Mouse (Mus musculus) hindbrain, embryonic 15.5 days (tissue): ENCODE results near the gene Iqschfp. TPM values are rescaled to one million over a fixed set of nuclear protein-coding genes. Genes with fewer than 3 reads are reported as not detected.

Experiments
- ATAC-seq: fragments of 200-750 bp; cut with Nextera tagmentation; 2 replicates; pipeline ENCODE4 v1.8.0; 2017; ENCODE audit warnings: low read depth, moderate number of reproducible peaks, moderate TSS enrichment; ENCODE audit not compliant: low FRiP score
- H3K27ac ChIP-seq: fragments of 300-500 bp; sonication (generic); replicated peaks from 2 replicates; pipeline ENCODE4 v1.5.1; 2015; ENCODE audit warnings: mild to moderate bottlenecking, inconsistent platforms
- H3K27me3 ChIP-seq: fragments of 300-500 bp; sonication (generic); 2 replicates; pipeline ENCODE4 v1.6.1; 2015; ENCODE audit warnings: control low read depth, inconsistent platforms
- H3K36me3 ChIP-seq: fragments of 300-500 bp; sonication (generic); 2 replicates; pipeline ENCODE4 v1.6.1; 2015; ENCODE audit warnings: control low read depth, inconsistent platforms
- H3K4me1 ChIP-seq: fragments of 300-500 bp; sonication (generic); replicated peaks from 2 replicates; pipeline ENCODE4 v1.6.1; 2015; ENCODE audit warnings: control low read depth, inconsistent platforms
- H3K4me2 ChIP-seq: fragments of 300-500 bp; sonication (generic); 2 replicates; pipeline ENCODE4 v1.6.1; 2015; ENCODE audit warnings: moderate library complexity, mild to moderate bottlenecking, inconsistent platforms
- H3K4me3 ChIP-seq: fragments of 300-500 bp; sonication (generic); 2 replicates; pipeline ENCODE4 v1.5.1; 2015; ENCODE audit warnings: mild to moderate bottlenecking, inconsistent platforms
- H3K9ac ChIP-seq: fragments of 300-500 bp; sonication (generic); 2 replicates; pipeline ENCODE4 v1.6.1; 2015; ENCODE audit warnings: inconsistent platforms
- H3K9me3 ChIP-seq: fragments of 300-500 bp; sonication (generic); 2 replicates; pipeline ENCODE4 v1.6.1; 2016; ENCODE audit warnings: control low read depth, inconsistent platforms
- WGBS: fragments of 180-500 bp; shearing (Covaris S2); methylation state at CpG from one replicate; pipeline ENCODE4 v1.1.7; 2015; 5-methylcytosine and 5-hydroxymethylcytosine counted together
- polyA plus RNA-seq: library from polyadenylated mRNA; unstranded; fragments of >200 nt; fragmentation: Nextera tagmentation; extraction: Ambion mirVana; gene quantifications from 2 replicates; pipeline ENCODE4 v1.2.1, GENCODE M21; 2015

The Iqschfp gene
- polyA plus RNA-seq, 1 experiment from 2014 or later, result 7.3 TPM

DNA sequence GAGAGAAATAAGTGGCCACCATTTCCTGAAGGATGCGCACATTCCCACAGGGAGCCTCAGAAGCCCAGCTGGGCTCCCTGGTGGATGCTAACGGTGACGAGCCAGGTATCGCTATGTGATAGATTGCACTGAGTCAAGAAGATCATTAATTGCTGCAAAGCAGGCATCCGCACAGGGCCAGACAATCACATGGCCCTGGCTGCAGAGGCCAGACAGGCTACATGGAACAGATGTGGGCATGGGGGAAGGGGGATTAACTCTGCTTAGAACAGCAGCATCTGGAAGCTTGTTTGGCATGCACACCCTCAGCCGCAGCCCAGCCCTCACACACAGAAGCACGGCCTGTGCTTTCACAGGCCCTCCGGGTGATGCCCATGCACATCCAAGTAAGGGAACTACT lies 698.4 kb downstream of the Iqschfp start:
- Histone ChIP-seq H3K4me1 (peaks cover 74% of the 10 kb centered on the region), H3K36me3 (no peaks in the 10 kb centered on the region), H3K9ac (no peak overlapping the region), H3K4me3 (no peak overlapping the region), H3K27me3 (no peaks in the 10 kb centered on the region), H3K9me3 (no peaks in the 10 kb centered on the region), H3K27ac (0 out of 2 replicates have a peak overlapping the region, but pooled peaks have one; percentile 34), H3K4me2 (no peak overlapping the region)
- WGBS, result 36% methylated on average over 8 of the region's 8 CpGs
- ATAC-seq, result peak; percentile 45

DNA sequence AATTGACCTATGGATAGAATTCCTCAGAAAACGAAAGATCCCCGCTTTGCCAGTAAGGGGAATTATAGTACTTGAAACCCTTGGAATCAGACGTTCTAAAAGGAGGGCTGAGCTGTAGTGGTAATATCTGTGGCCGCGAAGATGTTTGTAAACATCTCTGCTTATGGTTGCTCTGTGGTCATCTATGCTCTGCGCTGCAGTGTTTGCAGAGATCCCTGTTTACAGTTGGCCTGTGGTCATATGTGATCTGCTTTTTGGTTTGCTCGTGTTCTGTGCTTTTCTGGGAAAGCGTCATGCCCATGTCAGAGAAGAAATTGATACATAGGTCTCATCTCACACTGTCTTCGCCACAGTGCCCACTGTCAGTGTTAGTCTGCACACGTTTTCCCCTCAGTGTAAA lies 700.5 kb downstream of the Iqschfp start:
- H3K27me3 ChIP-seq, result no peaks in the 10 kb centered on the region
- H3K36me3 ChIP-seq, result peaks cover 4% of the 10 kb centered on the region; the same call in 1 of the 2 replicates
- no peaks in the 10 kb centered on the region for H3K9me3 ChIP-seq
- no peak overlapping the region; the same call in 1 of the 2 replicates for H3K4me2 ChIP-seq
- no peak for ATAC-seq
- no peak overlapping the region for H3K9ac ChIP-seq
- WGBS, result 79% methylated on average over 10 of the region's 10 CpGs
- peak overlapping the region; percentile 11; the same call in 1 of the 2 replicates for H3K27ac ChIP-seq
- peaks cover 58% of the 10 kb centered on the region for H3K4me1 ChIP-seq
- H3K4me3 ChIP-seq, result no peak overlapping the region

DNA sequence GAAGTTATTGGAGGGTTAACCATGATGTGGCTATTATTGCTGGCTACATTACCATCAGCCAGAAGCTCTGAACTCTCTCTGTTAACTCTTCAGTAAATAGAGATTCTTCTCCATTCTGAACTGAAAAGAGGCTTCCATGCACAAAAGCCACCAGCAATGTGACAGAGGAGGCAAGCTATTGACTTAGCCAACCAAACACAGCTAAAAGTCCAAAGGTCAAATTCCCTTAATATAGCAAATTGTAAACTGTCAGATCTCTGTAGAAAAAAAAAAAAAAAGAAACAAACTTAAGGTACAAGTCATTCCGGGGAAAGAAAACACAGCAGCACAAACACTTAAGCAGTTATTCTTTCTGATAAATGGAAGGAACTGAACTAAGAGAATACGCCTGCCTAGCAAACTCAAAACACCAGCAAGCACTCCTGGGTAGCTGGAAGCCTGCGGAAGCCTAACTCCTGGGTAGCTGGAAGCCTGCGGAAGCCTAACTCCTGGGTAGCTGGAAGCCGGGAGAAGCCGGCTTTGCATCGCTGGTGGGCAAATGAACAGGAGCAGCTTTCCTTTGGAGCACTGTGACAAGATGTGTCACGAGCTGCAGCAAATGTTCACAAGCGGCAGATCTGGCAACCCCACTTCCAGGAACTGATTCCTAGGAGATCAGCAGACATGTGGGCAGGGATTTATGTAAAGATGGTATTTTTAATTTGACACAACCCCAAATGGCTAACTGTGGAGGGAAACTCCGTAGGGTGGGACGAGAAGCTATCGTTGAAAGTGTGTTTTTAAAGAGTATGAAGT lies 701.2 kb downstream of the Iqschfp start:
- H3K4me1 ChIP-seq, result peaks cover 52% of the 10 kb centered on the region
- H3K4me3 ChIP-seq, result no peak overlapping the region
- peak overlapping the region; percentile 42 for H3K27ac ChIP-seq

DNA sequence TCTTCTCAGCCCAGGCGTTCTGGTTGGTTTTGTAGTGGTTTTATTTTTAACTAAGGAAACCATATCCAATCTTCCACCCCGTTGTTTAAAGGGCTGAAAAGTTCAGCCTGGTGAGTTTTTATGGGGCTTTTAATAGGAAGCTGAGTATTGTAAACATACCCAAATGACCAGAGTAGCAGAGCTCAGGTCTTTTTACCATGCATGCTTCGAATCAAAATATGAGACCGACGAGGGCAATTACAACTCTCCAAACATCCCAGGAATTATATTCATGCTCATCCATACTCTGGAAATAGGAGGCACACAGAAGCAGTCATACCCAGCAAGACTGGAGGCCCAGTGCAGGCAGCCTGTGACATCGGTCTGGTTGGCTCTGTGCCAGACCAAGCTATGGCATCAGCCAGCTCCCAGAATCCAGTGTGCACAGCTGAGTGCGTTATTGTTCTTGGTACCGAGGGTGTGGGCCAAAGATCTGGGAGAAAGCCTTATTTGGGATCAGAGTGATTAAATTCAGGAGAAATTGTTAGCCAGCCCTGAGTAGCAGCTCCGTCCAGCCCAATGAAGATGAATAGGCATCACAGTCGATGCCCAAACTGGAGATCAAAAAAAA lies 703.4 kb downstream of the Iqschfp start:
- Histone ChIP-seq H3K27ac (no peak overlapping the region), H3K9ac (no peak overlapping the region), H3K27me3 (no peaks in the 10 kb centered on the region), H3K9me3 (no peaks in the 10 kb centered on the region), H3K4me1 (peaks cover 41% of the 10 kb centered on the region), H3K36me3 (peaks cover 4% of the 10 kb centered on the region; the same call in 1 of the 2 replicates), H3K4me3 (no peak overlapping the region), H3K4me2 (no peak overlapping the region)
- no peak for ATAC-seq
- 68% methylated on average over 10 of the region's 10 CpGs for WGBS

More for the DNA sequence above, 701.2 kb downstream of the Iqschfp start:
- WGBS, result 39% methylated on average over 12 of the region's 12 CpGs
- H3K4me2 ChIP-seq, result no peak overlapping the region; the same call in 1 of the 2 replicates
- ATAC-seq, result no peak
- H3K36me3 ChIP-seq, result peaks cover 4% of the 10 kb centered on the region; the same call in 1 of the 2 replicates
- H3K9ac ChIP-seq, result no peak overlapping the region
- no peaks in the 10 kb centered on the region for H3K9me3 ChIP-seq
- H3K27me3 ChIP-seq, result no peaks in the 10 kb centered on the region

DNA sequence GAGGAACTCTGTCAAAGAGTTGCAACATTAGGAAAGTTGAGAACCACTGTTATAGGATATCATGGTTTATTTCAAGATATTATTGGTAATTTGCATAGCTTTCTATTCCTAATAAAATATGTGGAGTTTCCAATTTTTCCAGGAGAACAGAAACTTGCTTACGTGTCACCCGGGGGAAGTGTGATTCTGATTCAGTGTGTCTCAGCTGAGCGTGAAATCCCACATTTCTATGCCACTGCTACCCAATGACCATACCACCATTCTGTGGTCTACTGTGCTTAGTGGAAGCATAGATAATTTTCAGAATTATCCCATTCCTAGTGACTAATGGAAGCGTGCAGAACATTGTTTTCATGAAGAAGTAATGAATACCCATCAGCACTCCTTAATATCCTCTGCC lies 704.9 kb downstream of the Iqschfp start:
- peaks cover 4% of the 10 kb centered on the region; the same call in 1 of the 2 replicates for H3K36me3 ChIP-seq

DNA sequence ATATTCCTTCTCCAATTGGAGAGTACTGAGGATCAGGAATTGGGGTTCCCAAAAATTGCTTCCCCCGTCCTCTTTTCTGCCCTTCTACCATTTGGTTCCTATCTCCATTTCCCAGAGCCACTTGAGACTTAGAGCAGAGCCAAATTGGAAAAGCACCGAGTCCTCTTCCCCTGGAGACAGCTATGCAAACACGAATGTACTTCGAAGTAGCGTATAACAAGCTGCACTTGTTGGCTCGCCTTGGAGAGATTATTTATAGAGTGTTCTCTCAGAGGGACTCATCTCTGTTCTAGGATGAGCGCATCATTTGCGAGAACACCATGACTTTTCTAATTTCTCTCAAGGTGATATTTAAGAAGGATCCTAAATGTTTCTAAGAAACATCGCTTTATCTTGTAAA lies 710.9 kb downstream of the Iqschfp start:
- ATAC-seq, result no peak
- no peak overlapping the region for H3K4me2 ChIP-seq
- no peaks in the 10 kb centered on the region for H3K9me3 ChIP-seq
- 65% methylated on average over 9 of the region's 9 CpGs for WGBS
- no peak overlapping the region for H3K9ac ChIP-seq
- H3K4me1 ChIP-seq, result peaks cover 26% of the 10 kb centered on the region
- no peak overlapping the region for H3K27ac ChIP-seq
- H3K27me3 ChIP-seq, result no peaks in the 10 kb centered on the region
- no peak overlapping the region for H3K4me3 ChIP-seq
- H3K36me3 ChIP-seq, result no peaks in the 10 kb centered on the region

More for the DNA sequence above, 704.9 kb downstream of the Iqschfp start:
- H3K4me3 ChIP-seq, result no peak overlapping the region
- ATAC-seq, result no peak
- whole genome bisulfite sequencing, result 90% methylated on average over 4 of the region's 4 CpGs
- H3K27ac ChIP-seq, result no peak overlapping the region
- no peak overlapping the region for H3K4me2 ChIP-seq
- H3K9me3 ChIP-seq, result no peaks in the 10 kb centered on the region
- H3K4me1 ChIP-seq, result peaks cover 32% of the 10 kb centered on the region
- no peak overlapping the region for H3K9ac ChIP-seq
- H3K27me3 ChIP-seq, result no peaks in the 10 kb centered on the region

DNA sequence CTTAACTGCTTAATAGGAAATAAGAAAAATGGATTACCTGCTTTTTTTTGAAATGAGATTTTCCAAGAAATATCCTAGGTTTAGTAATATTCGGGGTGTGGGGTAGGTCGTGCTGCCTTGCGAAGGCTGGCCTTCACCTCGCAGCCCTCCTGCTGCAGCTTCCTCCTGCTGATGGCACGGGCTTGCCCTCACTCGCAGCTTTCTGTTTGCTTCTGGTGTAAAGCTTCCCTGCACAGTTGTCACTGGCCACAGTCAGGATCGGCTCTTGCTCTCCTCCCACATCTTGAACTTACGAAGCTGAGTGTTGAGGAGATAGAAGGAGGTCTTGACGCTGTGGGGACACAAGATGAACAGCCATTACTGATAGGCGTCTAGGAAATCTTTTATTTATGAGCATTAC lies 712.4 kb downstream of the Iqschfp start:
- no peak for ATAC-seq
- Histone ChIP-seq H3K4me1 (peaks cover 29% of the 10 kb centered on the region), H3K36me3 (no peaks in the 10 kb centered on the region), H3K4me3 (no peak overlapping the region), H3K4me2 (no peak overlapping the region; the same call in 1 of the 2 replicates), H3K27me3 (no peaks in the 10 kb centered on the region), H3K27ac (peak overlapping the region; percentile 48), H3K9ac (no peak overlapping the region), H3K9me3 (no peaks in the 10 kb centered on the region)
- 48% methylated on average over 10 of the region's 10 CpGs for WGBS

DNA sequence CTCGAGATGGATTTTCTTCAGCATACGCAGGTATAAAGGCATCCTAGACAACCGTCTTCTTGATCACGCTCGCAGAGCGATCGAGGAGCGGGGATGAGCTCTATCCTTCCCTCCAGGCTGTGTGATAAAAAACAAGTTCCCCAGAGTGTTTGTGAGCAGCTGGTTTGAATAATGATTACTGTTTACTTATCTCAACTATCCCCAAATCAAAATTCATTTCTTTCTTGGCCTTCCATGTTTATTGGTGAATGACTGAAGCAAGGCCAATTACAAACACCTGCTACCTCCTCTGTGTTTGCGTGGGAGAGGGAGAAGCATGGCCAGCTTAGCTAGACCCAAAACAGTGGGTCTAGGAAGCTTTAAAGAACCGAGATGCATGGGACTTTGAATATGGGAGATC lies 712.9 kb downstream of the Iqschfp start:
- no peak for ATAC-seq
- Histone ChIP-seq H3K4me2 (no peak overlapping the region; the same call in 1 of the 2 replicates), H3K4me1 (peaks cover 29% of the 10 kb centered on the region)

DNA sequence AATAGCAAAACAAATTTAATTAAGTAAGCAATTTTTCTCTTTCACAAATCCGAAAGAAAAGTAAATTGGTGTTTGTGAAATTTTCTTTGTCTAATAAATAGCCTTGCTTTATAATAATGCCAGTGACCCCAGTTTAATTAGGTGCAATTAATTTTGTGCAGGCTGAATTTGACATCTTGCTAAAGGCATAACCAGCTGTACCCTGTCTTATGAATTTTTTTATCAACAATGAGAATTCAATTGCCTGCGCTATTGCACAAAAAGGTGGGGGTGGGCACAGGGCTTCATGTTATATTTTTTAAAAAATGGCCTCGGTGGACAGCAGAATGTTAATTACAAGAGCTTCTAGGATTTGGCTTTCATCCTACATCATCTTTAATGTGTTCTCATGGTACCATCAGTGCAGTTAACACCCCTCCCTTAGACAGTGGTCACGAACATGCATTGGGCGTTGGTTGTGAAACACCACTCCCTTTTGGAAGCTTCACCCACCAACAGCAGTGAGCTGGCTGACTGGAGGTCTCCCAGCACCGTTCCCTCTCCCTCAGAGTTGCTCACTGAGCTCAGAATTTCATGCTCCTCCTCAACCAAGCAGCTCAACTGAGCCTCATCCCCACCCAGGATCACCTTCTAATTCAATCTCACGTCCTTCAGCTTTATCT lies 714.0 kb downstream of the Iqschfp start:
- Histone ChIP-seq H3K4me3 (no peak overlapping the region), H3K36me3 (no peaks in the 10 kb centered on the region), H3K4me1 (peaks cover 29% of the 10 kb centered on the region), H3K4me2 (no peak overlapping the region), H3K9ac (no peak overlapping the region), H3K27me3 (no peaks in the 10 kb centered on the region), H3K9me3 (no peaks in the 10 kb centered on the region), H3K27ac (no peak overlapping the region)
- 53% methylated on average over 7 of the region's 7 CpGs for WGBS
- ATAC-seq, result no peak

More for the DNA sequence above, 712.9 kb downstream of the Iqschfp start:
- Histone ChIP-seq H3K27ac (peak overlapping the region; percentile 48), H3K4me3 (no peak overlapping the region), H3K9ac (no peak overlapping the region), H3K36me3 (no peaks in the 10 kb centered on the region), H3K27me3 (no peaks in the 10 kb centered on the region), H3K9me3 (no peaks in the 10 kb centered on the region)
- 40% methylated on average over 10 of the region's 10 CpGs for WGBS

DNA sequence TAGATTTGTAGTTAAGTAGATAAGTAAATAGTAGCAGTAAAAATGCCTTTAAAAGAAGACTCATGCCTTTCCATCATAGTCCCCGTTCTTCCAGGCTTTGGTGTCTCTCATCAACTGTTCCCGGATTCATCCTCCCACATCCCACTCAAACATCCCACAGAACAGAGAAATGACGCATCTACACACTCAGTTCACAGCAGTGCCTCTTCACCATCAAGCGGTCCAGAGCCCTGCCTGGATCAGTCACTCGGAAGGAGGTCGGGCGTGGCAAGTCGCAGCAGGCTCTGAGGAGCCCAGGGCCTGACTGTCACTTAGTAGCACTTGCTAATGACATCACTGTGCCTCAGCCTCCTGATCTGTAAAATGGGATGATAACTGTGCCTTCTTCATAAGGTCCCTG lies 714.7 kb downstream of the Iqschfp start:
- 89% methylated on average over 8 of the region's 8 CpGs for WGBS
- no peak overlapping the region for H3K9ac ChIP-seq
- ATAC-seq, result no peak
- no peaks in the 10 kb centered on the region for H3K27me3 ChIP-seq
- H3K36me3 ChIP-seq, result no peaks in the 10 kb centered on the region
- no peaks in the 10 kb centered on the region for H3K9me3 ChIP-seq
- H3K4me2 ChIP-seq, result no peak overlapping the region
- no peak overlapping the region for H3K4me3 ChIP-seq
- H3K4me1 ChIP-seq, result peaks cover 29% of the 10 kb centered on the region
- no peak overlapping the region for H3K27ac ChIP-seq

DNA sequence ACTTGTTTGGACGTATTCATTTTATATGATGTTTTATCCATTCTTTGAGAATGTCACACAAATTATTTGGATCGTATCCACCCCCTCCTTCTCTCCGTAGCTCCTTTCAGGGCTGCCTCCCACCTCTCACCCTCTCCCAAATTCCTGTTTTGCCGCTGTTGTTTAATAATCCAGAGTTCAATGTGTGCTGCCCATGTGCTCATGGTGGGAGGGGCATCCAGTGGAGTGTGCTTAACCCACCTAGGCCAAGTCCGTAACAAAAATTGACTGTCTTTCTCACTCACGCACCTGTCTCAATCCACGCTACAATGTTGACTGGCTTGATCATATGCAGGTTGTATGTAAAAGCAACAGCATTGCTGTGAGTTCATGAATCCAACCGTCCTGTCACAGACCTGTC lies 715.3 kb downstream of the Iqschfp start:
- Histone ChIP-seq H3K9me3 (no peaks in the 10 kb centered on the region), H3K9ac (no peak overlapping the region), H3K27ac (no peak overlapping the region), H3K4me2 (no peak overlapping the region), H3K36me3 (no peaks in the 10 kb centered on the region), H3K4me3 (no peak overlapping the region), H3K27me3 (no peaks in the 10 kb centered on the region), H3K4me1 (peaks cover 29% of the 10 kb centered on the region)
- WGBS, result 90% methylated on average over 8 of the region's 8 CpGs
- no peak for ATAC-seq
